Mouse (Mus musculus) ES-E14 (cell line): ENCODE measurements at regions not wholly inside any gene's neighbourhood (a gene's known extent, or its start where the extent isn't known, plus 50 kb on each side); places are given as distances from the start of the nearest gene placed in this dataset.

ENCODE experiments used
- DNase-seq: peaks from one replicate; pipeline ENCODE4 v3.0.0-alpha.2; 2013; ENCODE audit warnings: low read depth, low spot score
- H3K27ac ChIP-seq: 2 replicates; pipeline ENCODE4 v1.5.1; 2012; ENCODE audit warnings: low read depth, mild to moderate bottlenecking, low read length, moderate library complexity, mixed read lengths; ENCODE audit not compliant: poor library complexity, insufficient read depth, severe bottlenecking
- H3K36me3 ChIP-seq: 2 replicates; pipeline ENCODE4 v1.6.1; 2012; ENCODE audit warnings: mild to moderate bottlenecking, low read length, moderate library complexity, mixed read lengths; ENCODE audit not compliant: control insufficient read depth, poor library complexity, insufficient read depth, severe bottlenecking
- H3K4me1 ChIP-seq, 2 experiments: fragments of 150-350 bp in 1 of 2; sonication (generic) in 1 of 2; 2 replicates each; pipeline ENCODE4 v1.6.1; 2012; ENCODE audit warnings: low read length in 2 of 2, mild to moderate bottlenecking in 1 of 2, mixed read lengths in 1 of 2; ENCODE audit not compliant: control insufficient read depth in 2 of 2, insufficient read depth in 2 of 2, poor library complexity in 1 of 2
- H3K4me3 ChIP-seq, 2 experiments: fragments of 150-350 bp in 1 of 2; sonication (generic) in 1 of 2; 2 replicates each; pipeline ENCODE4 v1.5.1; 2012; ENCODE audit warnings: low read length in 2 of 2, low read depth in 1 of 2, mild to moderate bottlenecking in 1 of 2, mixed read lengths in 1 of 2; ENCODE audit not compliant: insufficient read depth in 1 of 2, poor library complexity in 1 of 2, severe bottlenecking in 1 of 2
- H3K9ac ChIP-seq: 2 replicates; pipeline ENCODE4 v1.6.1; 2012; ENCODE audit warnings: low read depth, mild to moderate bottlenecking, low read length, mixed read lengths; ENCODE audit not compliant: poor library complexity, insufficient read depth, severe bottlenecking
- H3K9me3 ChIP-seq: fragments of 150-350 bp; sonication (generic); 2 replicates; pipeline ENCODE4 v1.6.1; 2012; ENCODE audit warnings: low read depth, mild to moderate bottlenecking, low read length; ENCODE audit not compliant: control insufficient read depth, insufficient read depth
- CHD2 ChIP-seq: IDR thresholded peaks from 2 replicates; pipeline ENCODE4 v1.6.1; 2014; ENCODE audit warnings: mild to moderate bottlenecking, low read depth, low read length, inconsistent platforms
- HCFC1 ChIP-seq: IDR thresholded peaks from 2 replicates; pipeline ENCODE4 v1.6.1; 2012; ENCODE audit warnings: low read length, inconsistent platforms, borderline replicate concordance; ENCODE audit not compliant: insufficient read depth
- MAFK ChIP-seq: IDR thresholded peaks from 2 replicates; pipeline ENCODE4 v1.6.1; 2014; ENCODE audit warnings: mild to moderate bottlenecking, low read depth, low read length, inconsistent platforms; ENCODE audit not compliant: insufficient read depth
- ZC3H11A ChIP-seq: IDR thresholded peaks from 2 replicates; pipeline ENCODE4 v1.6.1; 2012; ENCODE audit warnings: low read depth, mild to moderate bottlenecking, inconsistent platforms, low read length, borderline replicate concordance
- ZNF384 ChIP-seq: IDR thresholded peaks from 2 replicates; pipeline ENCODE4 v1.6.1; 2012; ENCODE audit warnings: low read depth, low read length, inconsistent platforms
- in situ Hi-C, 2 experiments: fragments of 600-800 bp; cut with MboI; formaldehyde crosslinking; loops; one replicate each; pipeline ENCODE4 v1.15.1; 2025; ENCODE audit warnings: low sequenced_read_pairs in 2 of 2, inconsistent platforms in 1 of 2; ENCODE audit not compliant: unreplicated experiment in 2 of 2

- no peaks in the 10 kb centered on the region for H3K36me3 ChIP-seq
- H3K4me3 ChIP-seq = no peak overlapping the region
- no peak overlapping the region for H3K27ac ChIP-seq
- no peak for DNase-seq
- TF ChIP-seq CHD2 (no peak), ZNF384 (no peak)
- H3K9me3 ChIP-seq = no peaks in the 10 kb centered on the region
- H3K4me1 ChIP-seq = no peaks in the 10 kb centered on the region
- in situ Hi-C loops = no loop called here
- H3K9ac ChIP-seq = no peak overlapping the region
Measured at GRCm38 (mm10) chr8:49738043-49738442, 894.3 kb upstream of the Tenm3 start.

- H3K4me1 ChIP-seq = no peaks in the 10 kb centered on the region
- H3K36me3 ChIP-seq = no peaks in the 10 kb centered on the region
- H3K9ac ChIP-seq = no peak overlapping the region
- no peak overlapping the region for H3K27ac ChIP-seq
- DNase-seq = no peak
- in situ Hi-C loops = no loop called here
- no peak for TF ChIP-seq ZC3H11A
- no peak for TF ChIP-seq CHD2
- TF ChIP-seq MAFK = no peak
- TF ChIP-seq HCFC1 = no peak
- TF ChIP-seq ZNF384 = no peak
- no peak overlapping the region for H3K4me3 ChIP-seq
- H3K9me3 ChIP-seq = no peaks in the 10 kb centered on the region
Measured at GRCm38 (mm10) chr8:49729156-49729555, 885.4 kb upstream of the Tenm3 start.

GRCm38 (mm10) chr8:49712371-49712770 lies 868.6 kb upstream of the Tenm3 start:
- H3K36me3 ChIP-seq = no peaks in the 10 kb centered on the region
- no peak overlapping the region for H3K27ac ChIP-seq
- no peak overlapping the region for H3K4me3 ChIP-seq
- H3K9me3 ChIP-seq = no peaks in the 10 kb centered on the region
- in situ Hi-C loops = no loop called here
- no peaks in the 10 kb centered on the region for H3K4me1 ChIP-seq
- DNase-seq = no peak
- H3K9ac ChIP-seq = no peak overlapping the region
- TF ChIP-seq MAFK = no peak
- no peak for TF ChIP-seq ZNF384
- TF ChIP-seq ZC3H11A = no peak
- TF ChIP-seq HCFC1 = no peak
- no peak for TF ChIP-seq CHD2

GRCm38 (mm10) chr8:49708701-49709100 lies 865.0 kb upstream of the Tenm3 start:
- in situ Hi-C loops = no loop called here
- Histone ChIP-seq H3K4me1 (no peaks in the 10 kb centered on the region), H3K4me3 (no peak overlapping the region), H3K9me3 (no peaks in the 10 kb centered on the region), H3K9ac (no peak overlapping the region), H3K27ac (no peak overlapping the region), H3K36me3 (no peaks in the 10 kb centered on the region)
- no peak for DNase-seq
- no peak for TF ChIP-seq ZC3H11A
- no peak for TF ChIP-seq CHD2
- TF ChIP-seq MAFK = no peak
- no peak for TF ChIP-seq HCFC1
- TF ChIP-seq ZNF384 = no peak

- Histone ChIP-seq H3K9me3 (no peaks in the 10 kb centered on the region), H3K36me3 (no peaks in the 10 kb centered on the region), H3K27ac (no peak overlapping the region), H3K9ac (no peak overlapping the region), H3K4me3 (no peak overlapping the region), H3K4me1 (no peaks in the 10 kb centered on the region)
- no peak for TF ChIP-seq MAFK
- TF ChIP-seq CHD2 = no peak
- no peak for TF ChIP-seq HCFC1
- no peak for TF ChIP-seq ZNF384
- no peak for TF ChIP-seq ZC3H11A
- in situ Hi-C loops = no loop called here
- DNase-seq = no peak
Measured at GRCm38 (mm10) chr8:49699058-49699457, 855.3 kb upstream of the Tenm3 start.
